In genomic region chr3:115763292-115763691, GRCm38 (mm10) we compare ENCODE assay signal across 9 mouse cellular contexts. TPM values are rescaled to one million over a fixed set of nuclear protein-coding genes. Genes with fewer than 3 reads are reported as not detected.
DNase-seq lines count a peak whose midpoint lies in the region; ATAC-seq and TF ChIP-seq lines count a peak whose summit lies in the region.
"Had no signal": no experiment of that assay in that cellular context is flagged by ENCODE, and none has a peak within 500 bp of the region (broad histone marks: within the 10 kb centered on the region; RNA-seq: fewer than 3 reads in every experiment).

No protein-coding gene starts in this region.

- ATAC-seq in embryonic facial prominence, embryonic 12.5 days (ENCODE audit: insufficient number of reproducible peaks, insufficient read depth, low FRiP score, low TSS enrichment): no peak
- peak; percentile 64; the same call in 1 of the 2 replicates for ATAC-seq in intestine, embryonic 14.5 days (replicated peaks; ENCODE audit: low FRiP score, low TSS enrichment, low read depth)

- DNase-seq in embryonic facial prominence, embryonic 10.5 days (ENCODE audit: low spot score): no peak
- DNase-seq in intestine, embryonic 14.5 days (ENCODE audit: low spot score): no peak
- DNase-seq in lung, postnatal 10 days: peak; percentile 51
- no peak for DNase-seq in layer of hippocampus, postnatal 36 days
- no peak for DNase-seq in cerebellum, adult 11 months
- DNase-seq in layer of hippocampus, postnatal 25 days (ENCODE audit: extremely low spot score in 1 of 2, low spot score in 1 of 2): no peak

- 0 out of 2 replicates have a peak, but pooled peaks cover 4% of the 10 kb centered on the region for H3K4me1 ChIP-seq in embryonic facial prominence, embryonic 12.5 days
- H3K4me1 ChIP-seq in embryonic facial prominence, embryonic 10.5 days: peaks cover 8% of the 10 kb centered on the region
- H3K4me1 ChIP-seq in cortical plate, adult 2 months (ENCODE audit: control insufficient read depth, insufficient read depth, low read length): no peaks in the 10 kb centered on the region
- H3K4me1 ChIP-seq in intestine, embryonic 14.5 days (replicated peaks; ENCODE audit: control insufficient read depth, insufficient read depth, low read length): 0 out of 2 replicates have a peak, but pooled peaks cover 8% of the 10 kb centered on the region

- H3K36me3 ChIP-seq in embryonic facial prominence, embryonic 12.5 days: no peaks in the 10 kb centered on the region
- no peaks in the 10 kb centered on the region for H3K36me3 ChIP-seq in embryonic facial prominence, embryonic 10.5 days (replicated peaks)
- H3K36me3 ChIP-seq in intestine, embryonic 14.5 days (ENCODE audit: control insufficient read depth, insufficient read depth, low read length): no peaks in the 10 kb centered on the region
- H3K36me3 ChIP-seq: limb, embryonic 12.5 days had no signal

- no peak overlapping the region for H3K4me3 ChIP-seq in embryonic facial prominence, embryonic 12.5 days
- no peak overlapping the region for H3K4me3 ChIP-seq in embryonic facial prominence, embryonic 10.5 days
- H3K4me3 ChIP-seq in cortical plate, adult 2 months (ENCODE audit: insufficient read depth, low read length): no peak overlapping the region
- H3K4me3 ChIP-seq in intestine, embryonic 14.5 days (ENCODE audit: low read depth, low read length): no peak overlapping the region
- H3K4me3 ChIP-seq: limb, embryonic 12.5 days had no signal

- TF ChIP-seq POLR2A in cortical plate, adult 2 months (IDR thresholded peaks at IDR 0.05; ENCODE audit: extremely low read depth, insufficient read depth, low read length): no peak

- 65% methylated on average over 6 of the region's 6 CpGs for WGBS in embryonic facial prominence, embryonic 12.5 days
- 68% methylated on average over 6 of the region's 6 CpGs for WGBS in embryonic facial prominence, embryonic 10.5 days
- WGBS in intestine, embryonic 14.5 days: 35% methylated on average over 6 of the region's 6 CpGs

- H3K9me3 ChIP-seq in embryonic facial prominence, embryonic 12.5 days: no peaks in the 10 kb centered on the region
- H3K9me3 ChIP-seq in embryonic facial prominence, embryonic 10.5 days: no peaks in the 10 kb centered on the region
- H3K9me3 ChIP-seq in intestine, embryonic 14.5 days (ENCODE audit: control insufficient read depth, low read length): no peaks in the 10 kb centered on the region

- peak overlapping the region; percentile 23; the same call in 1 of the 2 replicates for H3K27ac ChIP-seq in embryonic facial prominence, embryonic 12.5 days
- no peak overlapping the region for H3K27ac ChIP-seq in embryonic facial prominence, embryonic 10.5 days (replicated peaks)
- peak overlapping the region; percentile 3; the same call in 1 of the 2 replicates for H3K27ac ChIP-seq in cortical plate, adult 2 months (ENCODE audit: insufficient read depth, low read length)
- peak overlapping the region; percentile 22; the same call in 1 of the 2 replicates for H3K27ac ChIP-seq in intestine, embryonic 14.5 days (ENCODE audit: low read depth)
- H3K27ac ChIP-seq: limb, embryonic 12.5 days had no signal

- no peak overlapping the region for H3K9ac ChIP-seq in embryonic facial prominence, embryonic 12.5 days
- no peak overlapping the region for H3K9ac ChIP-seq in intestine, embryonic 14.5 days (ENCODE audit: low read length)
- H3K9ac ChIP-seq: limb, embryonic 12.5 days had no signal

- no peak overlapping the region for H3K4me2 ChIP-seq in embryonic facial prominence, embryonic 12.5 days (replicated peaks)
- H3K4me2 ChIP-seq in intestine, embryonic 14.5 days (ENCODE audit: low read length): no peak overlapping the region
- H3K4me2 ChIP-seq: limb, embryonic 12.5 days had no signal

- no peaks in the 10 kb centered on the region for H3K27me3 ChIP-seq in embryonic facial prominence, embryonic 12.5 days
- no peaks in the 10 kb centered on the region for H3K27me3 ChIP-seq in embryonic facial prominence, embryonic 10.5 days (replicated peaks; ENCODE audit: low read depth, poor library complexity, severe bottlenecking)
- no peaks in the 10 kb centered on the region for H3K27me3 ChIP-seq in intestine, embryonic 14.5 days (replicated peaks; ENCODE audit: control insufficient read depth, insufficient read depth, low read length)
- H3K27me3 ChIP-seq: limb, embryonic 12.5 days had no signal

- no peak for TF ChIP-seq CTCF in cortical plate, adult 2 months (IDR thresholded peaks at IDR 0.05; ENCODE audit: extremely low read depth, insufficient read depth, low read length)

RNA-seq across cellular contexts. Expression of gene S1pr1, which starts 48.4 kb away (rescaled TPM):
- polyA plus RNA-seq in embryonic facial prominence, embryonic 12.5 days (2016; fragmentation: Nextera tagmentation; extraction: Ambion mirVana): 17.8 and 19.8 TPM in 2 replicates
- polyA plus RNA-seq in embryonic facial prominence, embryonic 10.5 days (2016; fragmentation: Nextera tagmentation; extraction: Ambion mirVana): 10.8 and 11.2 TPM in 2 replicates
- polyA plus RNA-seq in cortical plate, adult 2 months (2012; rRNA removed): 194 and 210 TPM in 2 replicates
- 11.3 and 11.9 TPM in 2 replicates for polyA plus RNA-seq in intestine, embryonic 14.5 days (2014; fragmentation: Nextera tagmentation; extraction: Ambion mirVana)
- total RNA-seq in layer of hippocampus, postnatal 36 days (2021): 100 to 1,000 TPM in 1 of 2 experiments, 10 to 100 TPM in 1; 97.0 to 108 TPM
- 10 to 100 TPM; 94.9 to 95.2 TPM for total RNA-seq in layer of hippocampus, postnatal 25 days (2021)
